Mouse (Mus musculus): ENCODE results near the gene Zcchc14.
"Not testable (repeated sequence)": the region's sequence is repeated elsewhere in the genome, so short reads cannot be mapped to it uniquely, and the experiment has no call there.

- not testable (repeated sequence) for TF ChIP-seq POLR2A (IDR thresholded peaks at IDR 0.05; ENCODE audit: low read depth, low read length); CTCF (IDR thresholded peaks at IDR 0.05; ENCODE audit: borderline replicate concordance, insufficient read depth, low read length)
These were observed 15.3 kb upstream of the Zcchc14 start for GRCm38 (mm10) chr8:121667936-121668500.
